In genomic region chr5:58825970-58826369, GRCm38 (mm10) we compare ENCODE assay signal across 16 mouse cellular contexts.
A peak's percentile ranks its signal among the peaks of the same experiment; 100 is the strongest.
DNase-seq lines count a peak whose midpoint lies in the region; ATAC-seq and TF ChIP-seq lines count a peak whose summit lies in the region.
"Had no signal": no experiment of that assay in that cellular context is flagged by ENCODE, and none has a peak within 500 bp of the region (broad histone marks: within the 10 kb centered on the region; RNA-seq: fewer than 3 reads in every experiment).

No protein-coding gene starts in this region.

- H3K36me3 ChIP-seq in hindbrain, embryonic 11.5 days (ENCODE audit: control insufficient read depth, insufficient read depth, low read length) = no peaks in the 10 kb centered on the region
- no peaks in the 10 kb centered on the region for H3K36me3 ChIP-seq in hindbrain, embryonic 13.5 days
- H3K36me3 ChIP-seq in midbrain, embryonic 14.5 days (ENCODE audit: control insufficient read depth, insufficient read depth, low read length) = no peaks in the 10 kb centered on the region
- no peaks in the 10 kb centered on the region for H3K36me3 ChIP-seq in midbrain, embryonic 11.5 days (ENCODE audit: control insufficient read depth, insufficient read depth, low read length)
- H3K36me3 ChIP-seq in stomach, postnatal 0 days (ENCODE audit: control insufficient read depth, insufficient read depth, low read length) = no peaks in the 10 kb centered on the region
- H3K36me3 ChIP-seq: embryonic facial prominence, embryonic 13.5 days; forebrain, embryonic 15.5 days had no signal

- H3K4me2 ChIP-seq in hindbrain, embryonic 11.5 days (replicated peaks; ENCODE audit: low read depth, low read length) = no peak overlapping the region
- no peak overlapping the region for H3K4me2 ChIP-seq in hindbrain, embryonic 13.5 days
- no peak overlapping the region for H3K4me2 ChIP-seq in midbrain, embryonic 14.5 days (ENCODE audit: low read length)
- H3K4me2 ChIP-seq in midbrain, embryonic 11.5 days = no peak overlapping the region
- H3K4me2 ChIP-seq in stomach, postnatal 0 days (replicated peaks; ENCODE audit: low read depth) = no peak overlapping the region
- H3K4me2 ChIP-seq: embryonic facial prominence, embryonic 13.5 days; forebrain, embryonic 15.5 days had no signal

- DNase-seq in hindbrain, embryonic 11.5 days (ENCODE audit: low spot score) = peak; percentile 18
- peak; percentile 73 for DNase-seq in midbrain, embryonic 14.5 days
- DNase-seq in midbrain, embryonic 11.5 days (ENCODE audit: low spot score, missing footprints) = no peak
- peak; percentile 15 for DNase-seq in brain, adult 2 months (ENCODE audit: low read depth, low spot score)
- no peak for DNase-seq in stomach, postnatal 0 days (ENCODE audit: low spot score)
- no peak for DNase-seq in frontal cortex, postnatal 36 days (ENCODE audit: low spot score in 2 of 2)
- DNase-seq in urinary bladder, postnatal 36 days (ENCODE audit: low spot score in 2 of 2) = no peak
- DNase-seq: cerebellum, adult 11 months; heart, postnatal 36 days; layer of hippocampus, postnatal 36 days; liver; lung, postnatal 4 days; right cerebral cortex, postnatal 4 days had no signal

- H3K27ac ChIP-seq in hindbrain, embryonic 11.5 days (ENCODE audit: low read depth, low read length) = no peak overlapping the region
- H3K27ac ChIP-seq in hindbrain, embryonic 13.5 days = no peak overlapping the region
- no peak overlapping the region for H3K27ac ChIP-seq in midbrain, embryonic 14.5 days (replicated peaks; ENCODE audit: low read depth, low read length)
- no peak overlapping the region for H3K27ac ChIP-seq in midbrain, embryonic 11.5 days (ENCODE audit: low read depth, low read length)
- H3K27ac ChIP-seq in stomach, postnatal 0 days (replicated peaks) = no peak overlapping the region
- H3K27ac ChIP-seq: embryonic facial prominence, embryonic 13.5 days; forebrain, embryonic 15.5 days had no signal

- no peak overlapping the region for H3K4me3 ChIP-seq in hindbrain, embryonic 11.5 days (ENCODE audit: low read depth, low read length)
- no peak overlapping the region for H3K4me3 ChIP-seq in hindbrain, embryonic 13.5 days
- H3K4me3 ChIP-seq in midbrain, embryonic 14.5 days (replicated peaks; ENCODE audit: low read depth, low read length) = no peak overlapping the region
- no peak overlapping the region for H3K4me3 ChIP-seq in midbrain, embryonic 11.5 days (ENCODE audit: low read depth, low read length)
- H3K4me3 ChIP-seq in stomach, postnatal 0 days (ENCODE audit: low read depth, low read length) = no peak overlapping the region
- H3K4me3 ChIP-seq: embryonic facial prominence, embryonic 13.5 days; forebrain, embryonic 15.5 days had no signal

- no peak for TF ChIP-seq EP300 in stomach, postnatal 0 days (optimal IDR thresholded peaks at IDR 0.05)

- H3K9ac ChIP-seq in hindbrain, embryonic 11.5 days (ENCODE audit: low read depth, low read length) = no peak overlapping the region
- no peak overlapping the region for H3K9ac ChIP-seq in hindbrain, embryonic 13.5 days
- no peak overlapping the region for H3K9ac ChIP-seq in midbrain, embryonic 14.5 days (replicated peaks; ENCODE audit: low read length)
- no peak overlapping the region for H3K9ac ChIP-seq in midbrain, embryonic 11.5 days (ENCODE audit: low read length)
- no peak overlapping the region for H3K9ac ChIP-seq in stomach, postnatal 0 days (ENCODE audit: low read length)
- H3K9ac ChIP-seq: embryonic facial prominence, embryonic 13.5 days; forebrain, embryonic 15.5 days had no signal

- peak; percentile 74 for TF ChIP-seq CTCF in stomach, postnatal 0 days (IDR thresholded peaks at IDR 0.05; ENCODE audit: low read depth)

- H3K9me3 ChIP-seq in hindbrain, embryonic 11.5 days (ENCODE audit: control insufficient read depth, low read length) = no peaks in the 10 kb centered on the region
- no peaks in the 10 kb centered on the region for H3K9me3 ChIP-seq in hindbrain, embryonic 13.5 days
- no peaks in the 10 kb centered on the region for H3K9me3 ChIP-seq in midbrain, embryonic 14.5 days (ENCODE audit: control insufficient read depth, low read length)
- H3K9me3 ChIP-seq in midbrain, embryonic 11.5 days (ENCODE audit: control insufficient read depth, low read length) = no peaks in the 10 kb centered on the region
- H3K9me3 ChIP-seq in stomach, postnatal 0 days (ENCODE audit: control insufficient read depth, low read length) = no peaks in the 10 kb centered on the region
- H3K9me3 ChIP-seq: embryonic facial prominence, embryonic 13.5 days; forebrain, embryonic 15.5 days had no signal

- 55% methylated on average over 3 of the region's 3 CpGs for WGBS in hindbrain, embryonic 11.5 days
- WGBS in hindbrain, embryonic 13.5 days = 52% methylated on average over 3 of the region's 3 CpGs
- 55% methylated on average over 3 of the region's 3 CpGs for WGBS in midbrain, embryonic 14.5 days
- WGBS in midbrain, embryonic 11.5 days = 53% methylated on average over 3 of the region's 3 CpGs
- 48% methylated on average over 3 of the region's 3 CpGs for WGBS in stomach, postnatal 0 days

- H3K4me1 ChIP-seq in hindbrain, embryonic 11.5 days (replicated peaks; ENCODE audit: control insufficient read depth, insufficient read depth, low read length) = no peaks in the 10 kb centered on the region
- H3K4me1 ChIP-seq in hindbrain, embryonic 13.5 days (replicated peaks) = no peaks in the 10 kb centered on the region
- no peaks in the 10 kb centered on the region for H3K4me1 ChIP-seq in midbrain, embryonic 14.5 days (ENCODE audit: control insufficient read depth, insufficient read depth, low read length)
- no peaks in the 10 kb centered on the region for H3K4me1 ChIP-seq in midbrain, embryonic 11.5 days (ENCODE audit: control insufficient read depth, insufficient read depth, low read length)
- H3K4me1 ChIP-seq in stomach, postnatal 0 days (replicated peaks; ENCODE audit: control insufficient read depth, insufficient read depth) = no peaks in the 10 kb centered on the region
- H3K4me1 ChIP-seq: embryonic facial prominence, embryonic 13.5 days; forebrain, embryonic 15.5 days had no signal

- no peak for ATAC-seq in hindbrain, embryonic 11.5 days (ENCODE audit: low FRiP score)
- no peak for ATAC-seq in hindbrain, embryonic 13.5 days (ENCODE audit: low FRiP score)
- ATAC-seq in midbrain, embryonic 14.5 days (ENCODE audit: low FRiP score, low TSS enrichment) = no peak
- no peak for ATAC-seq in midbrain, embryonic 11.5 days (ENCODE audit: low FRiP score)
- no peak for ATAC-seq in stomach, postnatal 0 days (ENCODE audit: low FRiP score, low TSS enrichment)
- ATAC-seq: forebrain, embryonic 15.5 days had no signal

- no peaks in the 10 kb centered on the region for H3K27me3 ChIP-seq in hindbrain, embryonic 11.5 days (ENCODE audit: control insufficient read depth, insufficient read depth, low read length)
- no peaks in the 10 kb centered on the region for H3K27me3 ChIP-seq in hindbrain, embryonic 13.5 days
- no peaks in the 10 kb centered on the region for H3K27me3 ChIP-seq in midbrain, embryonic 14.5 days (ENCODE audit: control insufficient read depth, insufficient read depth, low read length)
- H3K27me3 ChIP-seq in midbrain, embryonic 11.5 days (ENCODE audit: control insufficient read depth, insufficient read depth, low read length) = no peaks in the 10 kb centered on the region
- no peaks in the 10 kb centered on the region for H3K27me3 ChIP-seq in stomach, postnatal 0 days (ENCODE audit: control insufficient read depth, insufficient read depth, low read length)
- H3K27me3 ChIP-seq: embryonic facial prominence, embryonic 13.5 days; forebrain, embryonic 15.5 days had no signal

Comparison
In these comparisons a context has a peak if more than half of its experiments do, and no peak if none do; other contexts are left out.
1. DNase-seq: peak in hindbrain, embryonic 11.5 days (single experiment), midbrain, embryonic 14.5 days (single experiment) and brain, adult 2 months (single experiment); none in midbrain, embryonic 11.5 days (single experiment), stomach, postnatal 0 days (single experiment), frontal cortex, postnatal 36 days (0 of 2) and urinary bladder, postnatal 36 days (0 of 2).